Mouse (Mus musculus) embryonic facial prominence, embryonic 10.5 days (tissue): ENCODE data around the gene Popdc2. TPM values are rescaled to one million over a fixed set of nuclear protein-coding genes. Genes with fewer than 3 reads are reported as not detected.

ENCODE experiments used
- DNase-seq: peaks from one replicate; pipeline ENCODE4 v3.0.0-alpha.2; 2017; ENCODE audit warnings: low spot score
- H3K27ac ChIP-seq: fragments of 300-500 bp; sonication (generic); replicated peaks from 2 replicates; pipeline ENCODE4 v1.5.1; 2016; ENCODE audit warnings: mild to moderate bottlenecking
- H3K27me3 ChIP-seq: fragments of 300-500 bp; sonication (generic); replicated peaks from 2 replicates; pipeline ENCODE4 v1.6.1; 2016; ENCODE audit warnings: low read depth, mild to moderate bottlenecking; ENCODE audit not compliant: poor library complexity, severe bottlenecking
- H3K36me3 ChIP-seq: fragments of 300-500 bp; sonication (generic); replicated peaks from 2 replicates; pipeline ENCODE4 v1.6.1; 2016; ENCODE audit warnings: mild to moderate bottlenecking, moderate library complexity
- H3K4me1 ChIP-seq: fragments of 300-500 bp; sonication (generic); 2 replicates; pipeline ENCODE4 v1.6.1; 2016
- H3K4me3 ChIP-seq: fragments of 300-500 bp; sonication (generic); 2 replicates; pipeline ENCODE4 v1.5.1; 2016; ENCODE audit warnings: mild to moderate bottlenecking, moderate library complexity
- H3K9me3 ChIP-seq: fragments of 300-500 bp; sonication (generic); 2 replicates; pipeline ENCODE4 v1.6.1; 2016; ENCODE audit warnings: mild to moderate bottlenecking
- whole genome bisulfite sequencing: fragments of 180-500 bp; shearing (Covaris S2); methylation state at CpG from one replicate; pipeline ENCODE4 v1.1.7; 2016; 5-methylcytosine and 5-hydroxymethylcytosine counted together
- polyA plus RNA-seq: library from polyadenylated mRNA; unstranded; fragments of >200 nt; fragmentation: Nextera tagmentation; extraction: Ambion mirVana; gene quantifications from 2 replicates; pipeline ENCODE4 v1.2.1, GENCODE M21; 2016

The Popdc2 gene
- polyA plus RNA-seq, 1 experiment from 2014 or later, result 2.7 TPM

GRCm38 (mm10) chr16:38359857-38360256 lies 2.2 kb upstream of the Popdc2 start:
- Histone ChIP-seq H3K9me3 (no peaks in the 10 kb centered on the region), H3K27me3 (no peaks in the 10 kb centered on the region), H3K4me3 (no peak overlapping the region), H3K27ac (no peak overlapping the region), H3K4me1 (peaks cover 25% of the 10 kb centered on the region), H3K36me3 (peaks cover 9% of the 10 kb centered on the region)
- DNase-seq, result no peak
- WGBS, result 80% methylated on average over 3 of the region's 3 CpGs

GRCm38 (mm10) chr16:38360317-38360716 lies 1.7 kb upstream of the Popdc2 start:
- Histone ChIP-seq H3K9me3 (no peaks in the 10 kb centered on the region), H3K4me3 (no peak overlapping the region), H3K27ac (no peak overlapping the region), H3K27me3 (no peaks in the 10 kb centered on the region), H3K36me3 (peaks cover 9% of the 10 kb centered on the region), H3K4me1 (peaks cover 25% of the 10 kb centered on the region)
- WGBS, result 25% methylated on average over 2 of the region's 2 CpGs
- no peak for DNase-seq

GRCm38 (mm10) chr16:38362493-38363255 lies 665 bp downstream of the Popdc2 start:
- Histone ChIP-seq H3K4me3 (no peak overlapping the region), H3K4me1 (peaks cover 25% of the 10 kb centered on the region), H3K36me3 (no peaks in the 10 kb centered on the region), H3K9me3 (no peaks in the 10 kb centered on the region), H3K27me3 (no peaks in the 10 kb centered on the region), H3K27ac (peak overlapping the region; percentile 45; the same call in 1 of the 2 replicates)
- WGBS, result 85% methylated on average over 20 of the region's 20 CpGs
- DNase-seq, result no peak

GRCm38 (mm10) chr16:38363256-38363595 lies 1.2 kb downstream of the Popdc2 start:
- H3K27ac ChIP-seq, result no peak overlapping the region
- no peak overlapping the region for H3K4me3 ChIP-seq
- no peaks in the 10 kb centered on the region for H3K27me3 ChIP-seq
- peaks cover 25% of the 10 kb centered on the region for H3K4me1 ChIP-seq
- H3K9me3 ChIP-seq, result no peaks in the 10 kb centered on the region
- DNase-seq, result no peak
- WGBS, result 84% methylated on average over 3 of the region's 3 CpGs
- H3K36me3 ChIP-seq, result no peaks in the 10 kb centered on the region

GRCm38 (mm10) chr16:38363657-38364056 lies 1.6 kb downstream of the Popdc2 start:
- 87% methylated on average over 7 of the region's 7 CpGs for WGBS
- H3K27me3 ChIP-seq, result no peaks in the 10 kb centered on the region
- no peak for DNase-seq
- H3K27ac ChIP-seq, result no peak overlapping the region
- H3K9me3 ChIP-seq, result no peaks in the 10 kb centered on the region
- H3K36me3 ChIP-seq, result no peaks in the 10 kb centered on the region
- H3K4me1 ChIP-seq, result peaks cover 28% of the 10 kb centered on the region
- no peak overlapping the region for H3K4me3 ChIP-seq

- Histone ChIP-seq H3K27ac (no peak overlapping the region), H3K4me3 (no peak overlapping the region), H3K4me1 (peaks cover 36% of the 10 kb centered on the region), H3K36me3 (no peaks in the 10 kb centered on the region), H3K27me3 (no peaks in the 10 kb centered on the region), H3K9me3 (no peaks in the 10 kb centered on the region)
- no peak for DNase-seq
- WGBS, result 86% methylated on average over 10 of the region's 10 CpGs
Observed at GRCm38 (mm10) chr16:38365390-38365789, 3.4 kb downstream of the Popdc2 start.

DNA sequence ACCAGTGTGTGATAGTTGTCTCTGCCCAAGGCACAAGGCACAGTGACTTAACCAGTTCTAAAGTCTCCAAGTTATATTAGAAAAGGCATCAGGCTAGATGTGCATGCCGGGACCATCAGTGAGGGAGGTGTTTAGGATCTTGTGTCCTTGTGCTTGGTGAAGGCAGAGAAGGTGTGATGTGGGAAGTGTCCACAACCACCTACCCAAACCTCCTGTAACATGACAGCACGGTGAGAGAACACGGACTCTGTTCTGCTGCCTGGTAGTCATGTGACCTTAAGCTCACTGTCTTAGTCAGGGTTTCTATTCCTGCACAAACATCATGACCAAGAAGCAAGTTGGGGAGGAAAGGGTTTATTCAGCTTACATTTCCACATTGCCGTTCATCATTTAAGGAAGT lies 4.2 kb downstream of the Popdc2 start:
- Histone ChIP-seq H3K4me3 (no peak overlapping the region), H3K4me1 (peaks cover 34% of the 10 kb centered on the region), H3K36me3 (no peaks in the 10 kb centered on the region), H3K27ac (no peak overlapping the region), H3K27me3 (no peaks in the 10 kb centered on the region), H3K9me3 (no peaks in the 10 kb centered on the region)
- no peak for DNase-seq
- WGBS, result 94% methylated on average over 4 of the region's 4 CpGs

DNA sequence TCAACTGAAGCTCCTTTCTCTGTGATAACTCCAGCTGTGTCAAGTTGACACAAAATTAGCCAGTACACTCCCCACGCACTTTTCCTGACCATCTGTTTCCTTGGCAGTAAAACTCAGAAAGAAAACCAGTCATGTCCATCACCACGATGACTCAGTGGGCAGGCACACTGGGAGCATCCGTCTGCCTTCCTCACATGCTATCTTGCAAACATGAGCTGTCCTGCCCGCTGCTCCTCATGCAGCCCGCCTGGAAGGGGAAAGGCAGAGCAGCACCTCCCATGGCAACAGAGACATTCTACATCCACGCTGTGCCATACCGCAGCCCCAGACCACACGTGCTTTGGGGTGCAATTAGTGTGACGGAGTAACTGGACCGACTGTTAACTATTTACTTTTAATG lies 6.3 kb downstream of the Popdc2 start:
- Histone ChIP-seq H3K27ac (no peak overlapping the region), H3K27me3 (no peaks in the 10 kb centered on the region), H3K36me3 (no peaks in the 10 kb centered on the region), H3K4me1 (peaks cover 18% of the 10 kb centered on the region), H3K4me3 (no peak overlapping the region), H3K9me3 (no peaks in the 10 kb centered on the region)
- DNase-seq, result no peak
- 76% methylated on average over 10 of the region's 10 CpGs for WGBS

GRCm38 (mm10) chr16:38369000-38369399 lies 7.0 kb downstream of the Popdc2 start:
- Histone ChIP-seq H3K27ac (no peak overlapping the region), H3K9me3 (no peaks in the 10 kb centered on the region), H3K27me3 (no peaks in the 10 kb centered on the region), H3K4me3 (no peak overlapping the region), H3K36me3 (no peaks in the 10 kb centered on the region), H3K4me1 (peaks cover 18% of the 10 kb centered on the region)
- WGBS, result 89% methylated on average over 7 of the region's 7 CpGs
- no peak for DNase-seq

DNA sequence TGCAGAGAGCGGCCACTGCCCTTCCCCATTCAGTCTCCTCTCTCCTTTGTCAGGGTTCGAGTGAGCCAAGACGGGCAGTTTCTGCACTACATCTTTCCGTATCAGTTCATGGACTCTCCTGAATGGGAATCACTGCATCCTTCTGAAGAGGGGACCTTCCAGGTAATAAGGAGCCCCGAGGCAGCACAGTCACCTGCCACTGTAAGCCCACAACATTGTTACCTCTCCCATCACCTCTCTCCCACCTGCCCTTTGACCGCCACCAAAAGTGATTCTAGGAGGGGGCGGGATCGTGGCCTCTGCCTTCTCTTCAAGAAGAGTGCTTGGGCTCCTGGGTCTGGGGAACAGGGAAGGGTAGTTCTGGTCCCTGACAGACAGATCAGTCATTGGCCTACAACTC lies 7.4 kb downstream of the Popdc2 start:
- no peaks in the 10 kb centered on the region for H3K9me3 ChIP-seq
- 91% methylated on average over 8 of the region's 8 CpGs for WGBS
- no peak for DNase-seq

DNA sequence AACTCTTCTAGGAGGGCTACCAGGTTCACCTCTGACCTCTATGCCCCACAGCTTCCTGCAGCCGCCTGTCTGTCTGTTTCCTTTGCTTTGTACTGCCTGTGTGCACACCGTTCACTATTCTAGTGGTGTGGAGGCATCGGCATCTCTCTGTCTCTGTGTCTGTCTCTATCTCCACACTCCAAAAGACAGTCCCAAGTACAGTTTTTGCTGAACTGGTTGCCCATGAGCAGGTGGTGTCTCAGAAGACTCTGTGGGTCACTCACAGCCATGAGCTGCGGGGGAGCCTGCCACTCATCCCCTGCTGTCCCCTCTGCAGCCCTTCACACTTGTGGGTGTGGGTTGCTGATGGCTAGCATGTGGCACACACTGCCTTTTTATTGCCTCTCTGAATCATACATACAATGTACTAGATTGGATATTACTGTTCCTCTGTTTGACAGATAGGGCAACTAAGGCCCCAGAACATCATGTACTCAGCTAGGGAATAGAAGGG lies 8.0 kb downstream of the Popdc2 start:
- Histone ChIP-seq H3K27me3 (no peaks in the 10 kb centered on the region), H3K27ac (0 out of 2 replicates have a peak overlapping the region, but pooled peaks have one; percentile 35), H3K4me1 (peaks cover 20% of the 10 kb centered on the region), H3K36me3 (no peaks in the 10 kb centered on the region), H3K4me3 (no peak overlapping the region), H3K9me3 (no peaks in the 10 kb centered on the region)
- DNase-seq, result no peak
- WGBS, result 76% methylated on average over 4 of the region's 4 CpGs

More for the DNA sequence above, 7.4 kb downstream of the Popdc2 start:
- Histone ChIP-seq H3K4me3 (no peak overlapping the region), H3K27me3 (no peaks in the 10 kb centered on the region), H3K36me3 (no peaks in the 10 kb centered on the region), H3K27ac (no peak overlapping the region), H3K4me1 (peaks cover 18% of the 10 kb centered on the region)

GRCm38 (mm10) chr16:38370633-38371374 lies 8.8 kb downstream of the Popdc2 start:
- H3K9me3 ChIP-seq, result no peaks in the 10 kb centered on the region
- no peaks in the 10 kb centered on the region for H3K36me3 ChIP-seq
- no peak for DNase-seq
- H3K27ac ChIP-seq, result peak overlapping the region; percentile 35
- H3K27me3 ChIP-seq, result no peaks in the 10 kb centered on the region
- peaks cover 20% of the 10 kb centered on the region for H3K4me1 ChIP-seq
- no peak overlapping the region for H3K4me3 ChIP-seq
- whole genome bisulfite sequencing, result 85% methylated on average over 8 of the region's 8 CpGs
